Mouse (Mus musculus): ENCODE measurements around the gene Napa. TPM values are rescaled to one million over a fixed set of nuclear protein-coding genes. Genes with fewer than 3 reads are reported as not detected.

Napa gene
- 362 and 371 TPM in 2 replicates for polyA plus RNA-seq (2021; fragmentation: Nextera tagmentation)
- long read RNA-seq, experiment 1, transcript Napa-201 (11 exons, 2,517 nt) = major isoform, 813 of 910 reads
- long read RNA-seq, experiment 1, partial matches to known transcripts = 31 of 910 reads
- long read RNA-seq, experiment 1, other reads (novel, unspliced or antisense) = 59 of 910 reads
- long read RNA-seq, experiment 2, transcript Napa-201 (11 exons, 2,517 nt) = major isoform, 2,530 of 2,715 reads
- long read RNA-seq, experiment 2, partial matches to known transcripts = 20 of 2,715 reads
- long read RNA-seq, experiment 2, other reads (novel, unspliced or antisense) = 164 of 2,715 reads

GRCm38 (mm10) chr7:16098021-16099017, at the start of gene Napa:
Gene Napa, plus strand, starts transcription at chr7:16098458.

GRCm38 (mm10) chr7:16061219-16062098, 36.8 kb upstream of the Napa start, which contains the start of gene Zfp541:
Gene Zfp541, plus strand, starts transcription at chr7:16061814.

GRCm38 (mm10) chr7:16119569-16120261, 21.5 kb downstream of the Napa start, which contains the start of gene Kptn:
Gene Kptn, plus strand, starts transcription at chr7:16119895.

GRCm38 (mm10) chr7:16129421-16129845, 31.2 kb downstream of the Napa start, which contains the start of gene Slc8a2:
Gene Slc8a2, plus strand, starts transcription at chr7:16129826.

Other genes starting within 250 kb of the Napa start
- not detected in 2 replicates for gene Crx, start 218.5 kb upstream of the Napa start, polyA plus RNA-seq (2021; fragmentation: Nextera tagmentation)
- not detected in 2 replicates for gene Crxos, start 215.8 kb upstream of the Napa start, polyA plus RNA-seq (2021; fragmentation: Nextera tagmentation)
- gene Selenow, start 176.1 kb upstream of the Napa start, polyA plus RNA-seq (2021; fragmentation: Nextera tagmentation) = 2,708 and 2,980 TPM in 2 replicates
- gene Nop53, start 152.4 kb upstream of the Napa start, polyA plus RNA-seq (2021; fragmentation: Nextera tagmentation) = 179 and 201 TPM in 2 replicates
- gene Ehd2, start 130.9 kb upstream of the Napa start, polyA plus RNA-seq (2021; fragmentation: Nextera tagmentation) = 1.9 and 2.9 TPM in 2 replicates
- gene Bicra, start 50.5 kb upstream of the Napa start, polyA plus RNA-seq (2021; fragmentation: Nextera tagmentation) = 5.3 and 6.6 TPM in 2 replicates
- gene Zfp541, start 36.6 kb upstream of the Napa start, polyA plus RNA-seq (2021; fragmentation: Nextera tagmentation) = 0.05 and 0.08 TPM in 2 replicates
- gene Kptn, start 21.4 kb downstream of the Napa start, polyA plus RNA-seq (2021; fragmentation: Nextera tagmentation) = 21.4 and 21.8 TPM in 2 replicates
- gene Slc8a2, start 31.4 kb downstream of the Napa start, polyA plus RNA-seq (2021; fragmentation: Nextera tagmentation) = 26.5 and 27.3 TPM in 2 replicates
- 25.3 and 29.2 TPM in 2 replicates for gene Meis3, start 76.6 kb downstream of the Napa start, polyA plus RNA-seq (2021; fragmentation: Nextera tagmentation)
- 4.8 and 5.4 TPM in 2 replicates for gene Dhx34, start 123.6 kb downstream of the Napa start, polyA plus RNA-seq (2021; fragmentation: Nextera tagmentation)
- gene C5ar2, start 145.7 kb downstream of the Napa start, polyA plus RNA-seq (2021; fragmentation: Nextera tagmentation) = 0.65 and 0.70 TPM in 2 replicates
- gene C5ar1, start 161.1 kb downstream of the Napa start, polyA plus RNA-seq (2021; fragmentation: Nextera tagmentation) = 1.2 and 1.5 TPM in 2 replicates
- gene Inafm1, start 175.2 kb downstream of the Napa start, polyA plus RNA-seq (2021; fragmentation: Nextera tagmentation) = 31.3 and 36.8 TPM in 2 replicates
- gene Ccdc9, start 188.3 kb downstream of the Napa start, polyA plus RNA-seq (2021; fragmentation: Nextera tagmentation) = 4.6 and 6.0 TPM in 2 replicates
- 2.5 and 3.9 TPM in 2 replicates for gene Bbc3, start 209.9 kb downstream of the Napa start, polyA plus RNA-seq (2021; fragmentation: Nextera tagmentation)